ENCODE assay signal across 8 mouse cellular contexts in the genomic region with DNA sequence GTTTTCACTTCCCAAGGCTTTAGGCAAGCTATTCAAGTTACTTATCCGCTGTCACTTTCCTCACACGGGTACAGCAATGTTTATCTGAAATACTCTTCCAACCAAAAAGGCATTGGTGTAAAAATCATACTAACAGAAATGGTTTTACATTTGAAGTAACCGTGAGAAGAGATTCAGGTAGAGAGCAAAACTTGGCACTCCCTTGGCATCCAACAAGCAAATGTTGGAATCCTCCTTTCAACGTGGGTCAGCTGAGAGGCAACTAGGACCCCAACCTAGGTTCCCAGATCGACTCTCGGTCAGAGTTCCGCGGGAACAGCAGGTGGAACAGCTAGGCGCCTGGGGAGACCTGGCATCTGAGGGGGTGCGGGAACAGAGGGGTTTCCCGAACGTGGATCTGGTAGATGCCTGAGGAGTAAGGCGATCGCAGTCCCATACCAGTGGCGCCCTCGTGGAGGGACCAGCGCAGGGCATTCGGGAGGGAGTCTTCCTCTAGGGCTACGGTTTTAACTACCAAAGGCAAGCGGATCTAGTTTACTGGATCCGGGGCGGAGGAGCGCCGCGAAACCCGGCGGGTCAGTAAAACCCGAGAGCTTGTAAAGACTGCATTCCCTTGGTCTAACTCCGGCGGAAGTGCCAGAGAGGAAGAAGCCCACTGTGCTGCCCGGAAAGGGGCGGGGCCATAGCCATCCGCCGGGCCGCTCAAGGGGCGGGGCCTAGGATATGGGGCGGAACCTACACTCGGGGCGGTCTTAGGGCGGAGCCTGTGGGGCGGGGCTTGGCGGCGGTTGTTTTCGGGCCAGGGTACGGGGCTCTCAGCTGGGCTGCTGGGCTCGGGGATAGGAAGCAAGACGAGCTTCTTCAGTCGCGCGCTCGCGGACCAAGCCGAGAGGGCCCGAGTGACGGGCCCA. TPM values are rescaled to one million over a fixed set of nuclear protein-coding genes. Genes with fewer than 3 reads are reported as not detected.
DNase-seq lines count a peak whose midpoint lies in the region; ATAC-seq lines count a peak whose summit lies in the region.

Gene Serinc5, plus strand, starts transcription at position 781 of the 911 bp plus-strand sequence.

- peaks cover 47% of the 10 kb centered on the region for H3K4me1 ChIP-seq in megakaryocyte, embryonic 14.5 days

- peaks cover 17% of the 10 kb centered on the region for H3K36me3 ChIP-seq in megakaryocyte, embryonic 14.5 days (replicated peaks; ENCODE audit: low read length)

- DNase-seq in adrenal gland, adult 18-20 months (ENCODE audit: low spot score in 2 of 2) = peak; percentile 99
- peak; percentile 96 for DNase-seq in embryo, embryonic 10.5 days (ENCODE audit: low spot score)
- DNase-seq in gastrocnemius, postnatal 14 days = peak; percentile 97
- DNase-seq in left cerebral cortex, adult 9 months (ENCODE audit: low spot score in 2 of 2) = peak; percentile 89 to 95
- peak; percentile 91 to 94 for DNase-seq in right cerebral cortex, adult 2 months (ENCODE audit: low spot score in 2 of 2)
- peak; percentile 93 for DNase-seq in urinary bladder, postnatal 10 days (ENCODE audit: low spot score)

- intact Hi-C loops in gastrocnemius, postnatal 14 days (cut with DNase I; ENCODE audit: low total_unique reads) = loop anchor here (5.0 kb wide), 1 partner anchor 1547 kb away; no protein-coding TSS in a partner anchor

- H3K9me3 ChIP-seq in megakaryocyte, embryonic 14.5 days = no peaks in the 10 kb centered on the region

- ATAC-seq in inflammation-experienced regulatory T-cells, adult 6 months = peak; percentile 91

- peak within 1 kb of the TSS; percentile 92 for H3K4me3 ChIP-seq in megakaryocyte, embryonic 14.5 days (replicated peaks)

- no peaks in the 10 kb centered on the region for H3K27me3 ChIP-seq in megakaryocyte, embryonic 14.5 days (replicated peaks)

RNA-seq across cellular contexts. Expression of gene Serinc5, which starts in this region (rescaled TPM):
- total RNA-seq in adrenal gland, adult 18-20 months (2021) = 10 to 100 TPM; 42.0 to 63.8 TPM
- 10 to 100 TPM; 11.7 to 15.2 TPM for total RNA-seq in gastrocnemius, postnatal 14 days (2021)
- 10 to 100 TPM in 1 of 3 experiments, 1 to 10 TPM in 2; 8.9 to 10.1 (median 9.7) TPM for polyA plus RNA-seq in inflammation-experienced regulatory T-cells, adult 6 months (2017; shearing (Covaris generic))
- 1.1 and 2.0 TPM in 2 replicates for polyA plus RNA-seq in megakaryocyte, embryonic 14.5 days (2012; ENCODE audit: insufficient read depth, low replicate concordance)

Comparison
In these comparisons a context has a peak if more than half of its experiments do, and no peak if none do; other contexts are left out.
1. Peak in every context shown above with its lines: DNase-seq, ATAC-seq and H3K4me3 ChIP-seq.